Mouse (Mus musculus) right cerebral cortex, postnatal 36 days (tissue): ENCODE measurements around the gene Nipsnap1.

Source experiments
- DNase-seq, 2 experiments: peaks; one replicate each; pipeline ENCODE4 v3.0.0; 2022; ENCODE audit warnings: low spot score in 2 of 2, mixed read lengths in 1 of 2

Gene Nipsnap1

GRCm38 (mm10) chr11:4865645-4866251 is 8.0 kb upstream of the Nipsnap1 start:
- DNase-seq: peak in 1 of 2 experiments; percentile 26

GRCm38 (mm10) chr11:4874551-4874950 is 800 bp downstream of the Nipsnap1 start:
- DNase-seq: no peak

GRCm38 (mm10) chr11:4881087-4881486 is 7.3 kb downstream of the Nipsnap1 start:
- no peak for DNase-seq

DNA sequence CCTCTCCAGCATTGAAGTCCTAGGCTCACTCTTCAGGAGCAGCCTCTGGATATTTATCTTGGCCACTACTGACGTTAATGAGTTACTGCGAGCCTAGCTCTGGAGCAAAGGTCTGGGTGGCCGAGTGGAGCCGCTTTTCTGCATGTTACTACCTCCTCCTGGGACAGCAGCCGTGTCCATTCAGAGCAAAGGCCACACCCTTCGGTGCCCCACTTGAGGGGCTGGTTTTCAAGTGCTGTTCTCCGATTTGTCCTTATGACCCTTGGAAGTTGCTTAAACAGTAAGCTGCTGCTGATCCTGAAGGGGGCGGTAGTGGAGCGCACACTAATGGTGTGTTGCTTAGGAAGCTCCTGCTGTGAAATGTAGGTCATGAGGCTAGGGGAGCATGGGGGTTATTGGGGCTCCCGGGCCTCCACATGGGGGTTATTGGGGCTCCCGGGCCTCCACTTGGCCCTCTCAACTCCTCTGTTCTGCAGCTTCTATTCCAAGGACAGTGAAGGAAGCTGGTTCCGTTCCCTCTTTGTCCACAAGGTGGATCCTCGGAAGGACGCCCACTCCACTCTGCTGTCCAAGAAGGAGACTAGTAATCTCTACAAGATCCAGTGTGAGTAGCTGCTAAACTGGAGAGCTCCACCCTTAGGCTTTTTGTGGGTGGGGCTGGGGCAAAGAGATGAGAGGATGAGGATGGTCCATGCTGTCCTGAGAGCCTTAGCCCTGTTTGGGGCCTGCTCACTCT is 9.3 kb downstream of the Nipsnap1 start:
- no peak for DNase-seq

GRCm38 (mm10) chr11:4885385-4885903 is 11.7 kb downstream of the Nipsnap1 start:
- DNase-seq: no peak

- no peak for DNase-seq
Observed at GRCm38 (mm10) chr11:4886987-4887386, 13.2 kb downstream of the Nipsnap1 start.

DNA sequence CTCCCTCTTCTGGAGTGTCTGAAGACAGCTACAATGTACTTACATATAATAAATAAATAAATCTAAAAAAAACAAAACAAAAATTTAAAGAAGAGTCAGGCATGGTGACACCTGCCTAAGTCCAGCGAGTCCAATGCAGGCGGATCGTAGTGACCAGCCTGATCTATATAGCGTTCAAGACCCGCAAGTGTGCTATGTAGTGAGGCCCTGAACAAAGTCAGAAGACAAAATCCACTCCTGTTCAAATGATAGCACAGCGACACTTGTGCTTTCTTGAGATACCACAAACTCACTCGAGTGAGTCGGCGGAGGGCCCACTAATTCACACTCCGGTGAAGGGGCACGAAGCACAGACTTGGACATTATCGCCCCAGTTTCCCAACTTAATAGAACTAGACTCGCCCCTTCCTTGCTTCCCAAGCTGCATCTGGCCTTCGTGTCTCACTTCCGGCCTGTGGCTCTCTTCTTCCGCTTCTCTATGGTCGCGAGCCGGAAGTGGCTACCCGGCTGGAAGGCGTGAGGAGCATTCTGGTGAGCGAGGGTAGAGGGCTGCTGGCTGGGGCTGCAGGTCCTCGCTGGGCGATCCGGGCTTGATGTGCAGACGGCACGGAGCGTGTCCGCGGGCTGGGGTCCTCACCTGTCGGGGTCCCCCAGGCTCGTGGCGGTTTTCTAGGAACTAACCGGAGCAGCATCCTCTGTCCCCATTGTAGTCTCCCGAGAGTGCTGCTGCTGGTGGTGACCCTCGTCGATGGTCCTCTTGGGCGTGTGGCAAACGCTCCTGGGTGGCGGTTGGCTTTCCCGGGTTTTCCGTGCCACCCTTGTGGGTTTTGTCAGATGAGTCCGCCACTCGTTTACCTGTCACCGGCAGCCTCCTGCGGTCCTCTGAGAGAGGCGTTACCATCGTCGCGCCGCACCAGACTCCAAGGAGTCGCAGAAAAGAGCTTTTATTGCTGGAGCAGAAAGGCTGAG is 21.4 kb downstream of the Nipsnap1 start, which contains the start of gene Thoc5:
Thoc5 (plus strand) TSS at position 473 of the 969 bp plus-strand sequence.
- peak; percentile 72 to 83 for DNase-seq

DNA sequence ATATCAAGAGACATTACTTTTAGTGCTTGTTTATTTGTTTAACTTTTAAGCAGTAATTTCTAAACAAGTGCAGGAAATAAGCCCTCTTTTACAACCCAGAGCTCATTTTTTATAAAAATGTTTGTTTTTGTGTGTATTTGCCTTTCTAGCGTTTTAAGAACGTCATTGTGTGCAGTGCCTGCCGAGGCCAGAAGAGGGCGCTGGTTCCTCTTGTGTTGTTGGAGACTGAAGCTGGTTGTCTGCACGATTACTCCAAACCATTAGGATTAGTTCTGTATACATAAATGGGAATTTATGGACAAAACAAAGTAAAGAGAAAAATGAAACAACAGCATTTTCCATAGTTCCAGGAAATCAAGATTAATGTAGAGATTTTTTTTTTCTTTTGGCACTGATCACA is 26.7 kb downstream of the Nipsnap1 start:
- no peak for DNase-seq

DNA sequence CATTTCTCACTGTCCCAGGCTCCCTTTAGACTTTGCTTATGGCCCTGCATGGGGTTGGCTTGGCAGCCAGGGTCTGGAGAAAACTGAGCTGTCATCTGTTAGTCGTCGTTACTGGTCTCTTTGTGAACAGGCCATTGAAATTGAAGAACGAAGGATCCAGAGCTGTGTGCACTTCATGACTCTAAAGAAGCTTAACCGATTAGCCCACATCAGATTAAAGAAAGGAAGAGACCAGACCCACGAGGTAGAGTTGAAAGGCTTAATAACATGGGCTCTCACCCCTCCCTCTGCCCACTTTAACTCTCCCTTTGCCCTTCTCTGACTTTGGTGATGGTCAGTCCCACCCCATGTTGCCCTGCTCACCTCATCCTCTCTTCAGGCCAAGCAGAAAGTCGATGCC is 28.2 kb downstream of the Nipsnap1 start:
- DNase-seq: no peak

- no peak for DNase-seq
Observed at GRCm38 (mm10) chr11:4906231-4906630, 32.5 kb downstream of the Nipsnap1 start.

GRCm38 (mm10) chr11:4916068-4916467 is 42.3 kb downstream of the Nipsnap1 start:
- DNase-seq: peak; percentile 32 to 38

DNA sequence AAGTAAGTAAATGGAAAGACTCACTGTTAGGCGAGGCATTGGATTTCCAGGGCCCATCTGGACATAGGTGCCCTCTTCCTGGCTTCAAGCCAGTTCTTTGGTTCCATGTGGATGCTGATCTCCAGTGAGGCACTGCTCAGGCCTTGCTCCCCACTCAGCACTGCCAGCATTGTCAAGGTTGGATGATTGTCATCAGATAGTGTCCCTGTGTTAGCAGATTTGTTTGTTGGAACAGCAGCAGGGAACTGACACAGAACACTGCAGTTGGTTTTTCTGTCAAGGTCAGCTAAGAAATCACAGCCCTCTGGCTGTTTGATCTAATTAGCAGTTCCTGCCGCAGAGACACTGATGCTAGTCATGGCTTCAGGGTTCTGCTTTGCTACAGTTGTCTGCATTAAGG is 47.5 kb downstream of the Nipsnap1 start:
- no peak for DNase-seq

DNA sequence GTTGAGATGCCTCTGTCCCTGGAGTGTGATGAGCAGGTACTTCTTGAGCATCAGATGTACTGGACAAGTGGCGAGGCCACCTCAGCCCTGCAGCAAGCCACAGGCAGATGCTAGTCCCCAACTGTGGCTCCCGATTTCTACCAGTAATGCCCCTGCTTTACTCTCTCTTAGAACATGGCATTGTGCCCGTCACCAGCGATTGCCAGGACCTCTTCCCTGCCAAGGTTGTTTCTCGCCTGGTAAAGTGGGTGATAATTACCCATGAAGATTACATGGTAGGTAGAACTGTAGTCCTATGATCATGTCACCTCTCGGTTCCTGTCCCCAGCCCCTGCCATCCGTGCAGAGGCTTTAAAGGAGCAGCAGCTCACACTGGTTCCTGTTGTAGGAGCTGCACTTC is 48.0 kb downstream of the Nipsnap1 start:
- DNase-seq: no peak

DNA sequence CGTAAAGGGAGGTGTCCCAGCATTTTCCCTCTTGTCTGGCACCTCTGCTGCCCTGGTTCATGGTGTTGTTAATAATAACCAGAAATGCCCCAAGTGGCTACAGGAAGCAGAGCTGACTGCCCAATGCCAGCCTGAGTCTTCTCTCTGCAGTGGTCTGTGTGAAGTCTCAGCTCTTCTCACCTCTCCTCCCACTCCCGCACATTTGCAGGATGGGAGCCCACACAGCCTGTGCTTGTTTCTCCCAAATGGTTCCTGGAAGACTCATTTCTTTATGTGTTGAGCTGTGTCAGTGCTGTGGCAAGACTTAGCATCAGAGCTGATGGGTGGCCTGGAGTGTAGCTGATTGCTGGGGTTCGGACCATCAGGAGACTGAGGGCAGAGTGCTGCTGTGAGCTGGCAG is 53.5 kb downstream of the Nipsnap1 start:
- DNase-seq: peak in 1 of 2 experiments; percentile 69

DNA sequence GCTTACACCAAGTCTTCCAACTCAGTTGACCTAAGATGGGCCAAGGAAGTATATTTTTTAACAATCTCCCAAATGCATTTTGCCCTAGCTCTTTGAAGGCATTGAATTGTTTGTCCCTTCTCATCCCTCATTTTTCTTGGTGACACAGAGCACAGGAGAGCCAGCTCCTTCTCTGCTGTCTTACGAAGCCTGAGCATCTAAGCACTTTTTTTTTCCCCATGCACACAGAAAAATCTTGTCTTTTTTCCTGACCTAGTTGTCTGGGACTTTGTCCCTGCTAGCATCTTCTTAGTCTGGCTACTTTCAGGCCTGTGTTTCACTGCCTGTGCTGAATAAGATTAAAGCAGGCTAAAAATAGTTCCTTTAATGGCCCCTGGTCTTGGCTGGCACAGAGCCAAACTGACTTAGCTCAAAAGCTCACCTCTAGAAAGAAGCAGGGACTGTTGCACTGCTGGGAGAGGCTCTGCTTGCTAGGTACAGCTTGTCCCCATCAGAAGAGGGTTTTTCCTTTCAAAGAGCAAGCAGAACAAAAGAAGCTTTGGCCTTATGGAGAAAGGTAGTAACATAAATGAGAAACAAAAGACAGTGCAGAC is 57.4 kb downstream of the Nipsnap1 start:
- DNase-seq: no peak

GRCm38 (mm10) chr11:4936243-4936642 is 62.5 kb downstream of the Nipsnap1 start:
- DNase-seq: no peak
